Mouse (Mus musculus): ENCODE measurements around the gene Nudcd3. TPM values are rescaled to one million over a fixed set of nuclear protein-coding genes. Genes with fewer than 3 reads are reported as not detected.

Nudcd3 gene
- polyA plus RNA-seq, 1 experiment from 2014 or later, result 38.6 TPM

- no peak for ATAC-seq (ENCODE audit: insufficient read depth)
- no peak overlapping the region for H3K27ac ChIP-seq (ENCODE audit: low read depth)
- 62% methylated on average over 5 of the region's 5 CpGs for WGBS
Measured at GRCm38 (mm10) chr11:6157119-6157518, 43.1 kb downstream of the Nudcd3 start.

GRCm38 (mm10) chr11:6156651-6157050, 43.6 kb downstream of the Nudcd3 start:
- ATAC-seq (ENCODE audit: insufficient read depth) (no peak), DNase-seq (no peak)
- H3K4me3 ChIP-seq (ENCODE audit: low read depth, low read length), result no peak overlapping the region
- 73% methylated on average over 5 of the region's 5 CpGs for WGBS
- no peak overlapping the region for H3K27ac ChIP-seq (ENCODE audit: low read depth)
- H3K27me3 ChIP-seq (ENCODE audit: insufficient read depth, low read length), result no peaks in the 10 kb centered on the region
- no peak overlapping the region for H3K4me2 ChIP-seq
- H3K9me3 ChIP-seq (ENCODE audit: low read depth, low read length), result no peaks in the 10 kb centered on the region
- no peak for TF ChIP-seq CTCF (IDR thresholded peaks at IDR 0.05; ENCODE audit: low read depth)
- no peaks in the 10 kb centered on the region for H3K36me3 ChIP-seq (ENCODE audit: insufficient read depth)
- no peak overlapping the region for H3K9ac ChIP-seq
- no peaks in the 10 kb centered on the region for H3K4me1 ChIP-seq (ENCODE audit: insufficient read depth)

More at GRCm38 (mm10) chr11:6157119-6157518, 43.1 kb downstream of the Nudcd3 start:
- no peak overlapping the region for H3K9ac ChIP-seq
- no peaks in the 10 kb centered on the region for H3K27me3 ChIP-seq (ENCODE audit: insufficient read depth, low read length)
- H3K9me3 ChIP-seq (ENCODE audit: low read depth, low read length), result no peaks in the 10 kb centered on the region
- no peaks in the 10 kb centered on the region for H3K4me1 ChIP-seq (ENCODE audit: insufficient read depth)
- no peaks in the 10 kb centered on the region for H3K36me3 ChIP-seq (ENCODE audit: insufficient read depth)
- no peak overlapping the region for H3K4me3 ChIP-seq (ENCODE audit: low read depth, low read length)
- TF ChIP-seq CTCF (IDR thresholded peaks at IDR 0.05; ENCODE audit: low read depth), result no peak
- DNase-seq, result no peak
- no peak overlapping the region for H3K4me2 ChIP-seq

DNA sequence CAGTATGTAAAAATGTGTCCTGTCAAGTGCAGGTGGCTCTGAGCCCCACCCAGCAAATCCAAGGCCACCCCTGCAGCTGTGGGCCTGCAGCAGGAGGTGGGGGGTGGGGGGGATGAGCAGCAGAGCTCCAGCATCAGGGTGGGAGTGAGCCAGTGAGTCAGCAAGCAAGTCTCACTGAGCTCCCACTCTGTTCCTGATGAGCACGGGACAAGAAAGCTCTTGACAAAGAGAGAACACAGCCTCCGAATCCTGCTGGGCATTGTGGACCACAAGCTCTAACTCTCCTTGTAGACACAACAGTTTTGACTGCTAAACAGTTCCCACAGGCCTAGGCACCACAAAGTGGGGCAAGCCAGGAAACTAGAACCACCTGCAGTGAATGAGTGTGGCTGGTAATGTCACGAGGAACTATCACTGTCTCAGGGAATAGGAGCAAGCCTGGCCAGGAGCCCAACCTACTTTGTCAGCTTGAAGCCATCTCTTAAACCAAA, 46.0 kb downstream of the Nudcd3 start:
- Histone ChIP-seq H3K9me3 (ENCODE audit: low read depth, low read length) (no peaks in the 10 kb centered on the region), H3K4me2 (no peak overlapping the region), H3K36me3 (ENCODE audit: insufficient read depth) (peaks cover 12% of the 10 kb centered on the region), H3K4me1 (ENCODE audit: insufficient read depth) (no peaks in the 10 kb centered on the region), H3K27me3 (ENCODE audit: insufficient read depth, low read length) (no peaks in the 10 kb centered on the region), H3K4me3 (ENCODE audit: low read depth, low read length) (no peak overlapping the region), H3K9ac (no peak overlapping the region), H3K27ac (ENCODE audit: low read depth) (no peak overlapping the region)
- TF ChIP-seq CTCF (IDR thresholded peaks at IDR 0.05; ENCODE audit: low read depth), result no peak
- WGBS, result 62% methylated on average over 3 of the region's 3 CpGs
- DNase-seq (no peak), ATAC-seq (ENCODE audit: insufficient read depth) (no peak)

- 81% methylated on average over 4 of the region's 4 CpGs for WGBS
- H3K36me3 ChIP-seq (ENCODE audit: insufficient read depth), result peaks cover 21% of the 10 kb centered on the region
- no peaks in the 10 kb centered on the region for H3K4me1 ChIP-seq (ENCODE audit: insufficient read depth)
- no peak for TF ChIP-seq CTCF (IDR thresholded peaks at IDR 0.05; ENCODE audit: low read depth)
- no peak overlapping the region for H3K27ac ChIP-seq (ENCODE audit: low read depth)
- no peak for ATAC-seq (ENCODE audit: insufficient read depth)
- no peak for DNase-seq
- no peak overlapping the region for H3K4me3 ChIP-seq (ENCODE audit: low read depth, low read length)
- H3K9me3 ChIP-seq (ENCODE audit: low read depth, low read length), result no peaks in the 10 kb centered on the region
- no peak overlapping the region for H3K9ac ChIP-seq
- H3K4me2 ChIP-seq, result no peak overlapping the region
- no peaks in the 10 kb centered on the region for H3K27me3 ChIP-seq (ENCODE audit: insufficient read depth, low read length)
Measured at GRCm38 (mm10) chr11:6152864-6153263, 47.4 kb downstream of the Nudcd3 start.

- Histone ChIP-seq H3K4me2 (no peak overlapping the region), H3K4me1 (ENCODE audit: insufficient read depth) (no peaks in the 10 kb centered on the region), H3K36me3 (ENCODE audit: insufficient read depth) (0 out of 2 replicates have a peak, but pooled peaks cover 5% of the 10 kb centered on the region), H3K9me3 (ENCODE audit: low read depth, low read length) (no peaks in the 10 kb centered on the region), H3K4me3 (ENCODE audit: low read depth, low read length) (no peak overlapping the region), H3K27me3 (ENCODE audit: insufficient read depth, low read length) (no peaks in the 10 kb centered on the region), H3K27ac (ENCODE audit: low read depth) (no peak overlapping the region), H3K9ac (no peak overlapping the region)
- DNase-seq (no peak), ATAC-seq (ENCODE audit: insufficient read depth) (no peak)
- WGBS, result 78% methylated on average over 6 of the region's 7 CpGs
- TF ChIP-seq CTCF (IDR thresholded peaks at IDR 0.05; ENCODE audit: low read depth), result no peak
Measured at GRCm38 (mm10) chr11:6138233-6138950, 61.8 kb downstream of the Nudcd3 start.

- ATAC-seq (ENCODE audit: insufficient read depth), result no peak
Measured at GRCm38 (mm10) chr11:6132886-6133285, 67.3 kb downstream of the Nudcd3 start.

GRCm38 (mm10) chr11:6130578-6130977, 69.6 kb downstream of the Nudcd3 start:
- Histone ChIP-seq H3K36me3 (ENCODE audit: insufficient read depth) (no peaks in the 10 kb centered on the region), H3K9me3 (ENCODE audit: low read depth, low read length) (no peaks in the 10 kb centered on the region), H3K4me2 (no peak overlapping the region), H3K4me1 (ENCODE audit: insufficient read depth) (no peaks in the 10 kb centered on the region), H3K27ac (ENCODE audit: low read depth) (no peak overlapping the region), H3K27me3 (ENCODE audit: insufficient read depth, low read length) (no peaks in the 10 kb centered on the region), H3K9ac (no peak overlapping the region), H3K4me3 (ENCODE audit: low read depth, low read length) (no peak overlapping the region)
- no peak for TF ChIP-seq CTCF (IDR thresholded peaks at IDR 0.05; ENCODE audit: low read depth)
- no peak for DNase-seq
- no peak for ATAC-seq (ENCODE audit: insufficient read depth)
- 55% methylated on average over 1 of the region's 1 CpGs for WGBS

More at GRCm38 (mm10) chr11:6132886-6133285, 67.3 kb downstream of the Nudcd3 start:
- no peak for TF ChIP-seq CTCF (IDR thresholded peaks at IDR 0.05; ENCODE audit: low read depth)
- no peak overlapping the region for H3K27ac ChIP-seq (ENCODE audit: low read depth)
- no peaks in the 10 kb centered on the region for H3K9me3 ChIP-seq (ENCODE audit: low read depth, low read length)
- no peak overlapping the region for H3K9ac ChIP-seq
- DNase-seq, result no peak
- 94% methylated on average over 4 of the region's 4 CpGs for WGBS
- no peaks in the 10 kb centered on the region for H3K27me3 ChIP-seq (ENCODE audit: insufficient read depth, low read length)
- no peaks in the 10 kb centered on the region for H3K36me3 ChIP-seq (ENCODE audit: insufficient read depth)
- H3K4me1 ChIP-seq (ENCODE audit: insufficient read depth), result no peaks in the 10 kb centered on the region
- no peak overlapping the region for H3K4me3 ChIP-seq (ENCODE audit: low read depth, low read length)
- no peak overlapping the region for H3K4me2 ChIP-seq

Data from lung, embryonic 14.5 days (tissue).